Mouse (Mus musculus) hindbrain, embryonic 12.5 days (tissue): Measurements from ENCODE around the gene Kif1a. TPM values are rescaled to one million over a fixed set of nuclear protein-coding genes. Genes with fewer than 3 reads are reported as not detected.

Source experiments
- ATAC-seq: fragments of 200-750 bp; cut with Nextera tagmentation; 2 replicates; pipeline ENCODE4 v1.8.0; 2017; ENCODE audit warnings: moderate TSS enrichment; ENCODE audit not compliant: low FRiP score
- H3K27ac ChIP-seq: fragments of 300-500 bp; sonication (generic); 2 replicates; pipeline ENCODE4 v1.5.1; 2016; ENCODE audit warnings: mild to moderate bottlenecking
- H3K27me3 ChIP-seq: fragments of 300-500 bp; sonication (generic); 2 replicates; pipeline ENCODE4 v1.6.1; 2016; ENCODE audit warnings: mild to moderate bottlenecking
- H3K36me3 ChIP-seq: fragments of 300-500 bp; sonication (generic); 2 replicates; pipeline ENCODE4 v1.6.1; 2016; ENCODE audit warnings: mild to moderate bottlenecking
- H3K4me1 ChIP-seq: fragments of 300-500 bp; sonication (generic); 2 replicates; pipeline ENCODE4 v1.6.1; 2016
- H3K4me2 ChIP-seq: fragments of 300-500 bp; sonication (generic); replicated peaks from 2 replicates; pipeline ENCODE4 v1.6.1; 2016; ENCODE audit warnings: mild to moderate bottlenecking
- H3K4me3 ChIP-seq: fragments of 300-500 bp; sonication (generic); 2 replicates; pipeline ENCODE4 v1.5.1; 2016; ENCODE audit warnings: mild to moderate bottlenecking
- H3K9ac ChIP-seq: fragments of 300-500 bp; sonication (generic); 2 replicates; pipeline ENCODE4 v1.6.1; 2016; ENCODE audit warnings: mild to moderate bottlenecking, moderate library complexity
- H3K9me3 ChIP-seq: fragments of 300-500 bp; sonication (generic); replicated peaks from 2 replicates; pipeline ENCODE4 v1.6.1; 2016; ENCODE audit warnings: mild to moderate bottlenecking
- WGBS: fragments of 180-500 bp; shearing (Covaris S2); methylation state at CpG from one replicate; pipeline ENCODE4 v1.1.7; 2016; 5-methylcytosine and 5-hydroxymethylcytosine counted together
- polyA plus RNA-seq: library from polyadenylated mRNA; unstranded; fragments of >200 nt; fragmentation: Nextera tagmentation; extraction: Ambion mirVana; gene quantifications from 2 replicates; pipeline ENCODE4 v1.2.1, GENCODE M21; 2016

Kif1a gene
- polyA plus RNA-seq = 145 and 146 TPM in 2 replicates

GRCm38 (mm10) chr1:93101571-93102061 is at the start of gene Kif1a:
Gene Kif1a, minus strand, starts transcription at chr1:93101951.
- ATAC-seq = peak; percentile 91
- H3K9me3 ChIP-seq = no peaks in the 10 kb centered on the region
- H3K4me2 ChIP-seq = peak within 1 kb of the TSS; percentile 76
- peak within 1 kb of the TSS; percentile 62 for H3K4me3 ChIP-seq
- H3K9ac ChIP-seq = peak within 1 kb of the TSS; percentile 75
- WGBS = under 1% methylated on average over 35 of the region's 39 CpGs
- peak within 1 kb of the TSS; percentile 89 for H3K27ac ChIP-seq
- peaks cover 19% of the 10 kb centered on the region for H3K4me1 ChIP-seq
- H3K36me3 ChIP-seq = no peaks in the 10 kb centered on the region
- peaks cover 42% of the 10 kb centered on the region for H3K27me3 ChIP-seq

GRCm38 (mm10) chr1:93150907-93151661 is 49.3 kb upstream of the Kif1a start:
- Histone ChIP-seq H3K27me3 (no peaks in the 10 kb centered on the region), H3K36me3 (no peaks in the 10 kb centered on the region), H3K4me3 (no peak overlapping the region), H3K9me3 (no peaks in the 10 kb centered on the region), H3K27ac (no peak overlapping the region), H3K4me1 (no peaks in the 10 kb centered on the region), H3K4me2 (no peak overlapping the region), H3K9ac (no peak overlapping the region)
- ATAC-seq = no peak
- 74% methylated on average over 2 of the region's 2 CpGs for WGBS

GRCm38 (mm10) chr1:93144176-93144575 is 42.4 kb upstream of the Kif1a start:
- Histone ChIP-seq H3K9ac (no peak overlapping the region), H3K9me3 (no peaks in the 10 kb centered on the region), H3K36me3 (no peaks in the 10 kb centered on the region), H3K27ac (no peak overlapping the region), H3K27me3 (no peaks in the 10 kb centered on the region), H3K4me2 (no peak overlapping the region), H3K4me3 (no peak overlapping the region), H3K4me1 (no peaks in the 10 kb centered on the region)
- ATAC-seq = no peak
- 80% methylated on average over 9 of the region's 9 CpGs for WGBS

DNA sequence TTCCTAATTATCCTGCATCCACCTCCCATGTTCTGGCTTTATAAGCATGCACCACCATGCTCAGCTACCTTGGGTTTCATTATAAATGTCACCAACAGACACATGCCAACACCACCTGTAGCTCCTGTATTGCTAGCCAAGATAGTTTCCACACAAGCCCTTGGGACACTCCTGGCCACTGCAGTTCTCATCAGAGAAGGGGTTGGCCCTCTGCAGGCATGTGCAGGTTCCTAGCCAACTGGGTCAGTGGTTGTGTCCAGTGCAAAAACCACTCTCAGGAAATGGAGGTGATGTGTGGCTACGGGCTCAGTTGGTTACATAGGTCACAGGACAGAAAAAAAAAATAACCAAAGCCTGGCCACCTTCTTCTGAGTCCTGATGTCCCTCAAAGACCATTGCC is 41.1 kb upstream of the Kif1a start:
- no peaks in the 10 kb centered on the region for H3K36me3 ChIP-seq
- no peaks in the 10 kb centered on the region for H3K27me3 ChIP-seq
- no peak for ATAC-seq
- H3K27ac ChIP-seq = no peak overlapping the region
- no peak overlapping the region for H3K4me2 ChIP-seq
- H3K4me3 ChIP-seq = no peak overlapping the region
- H3K9me3 ChIP-seq = no peaks in the 10 kb centered on the region
- H3K9ac ChIP-seq = no peak overlapping the region
- WGBS = 92% methylated on average over 1 of the region's 1 CpGs
- no peaks in the 10 kb centered on the region for H3K4me1 ChIP-seq

- no peak overlapping the region for H3K4me3 ChIP-seq
- H3K27me3 ChIP-seq = no peaks in the 10 kb centered on the region
- H3K4me1 ChIP-seq = no peaks in the 10 kb centered on the region
- no peak overlapping the region for H3K9ac ChIP-seq
- WGBS = 87% methylated on average over 7 of the region's 7 CpGs
- H3K4me2 ChIP-seq = no peak overlapping the region
- H3K27ac ChIP-seq = no peak overlapping the region
- no peaks in the 10 kb centered on the region for H3K9me3 ChIP-seq
- no peak for ATAC-seq
- H3K36me3 ChIP-seq = no peaks in the 10 kb centered on the region
Observed at GRCm38 (mm10) chr1:93139713-93140112, 38.0 kb upstream of the Kif1a start.

DNA sequence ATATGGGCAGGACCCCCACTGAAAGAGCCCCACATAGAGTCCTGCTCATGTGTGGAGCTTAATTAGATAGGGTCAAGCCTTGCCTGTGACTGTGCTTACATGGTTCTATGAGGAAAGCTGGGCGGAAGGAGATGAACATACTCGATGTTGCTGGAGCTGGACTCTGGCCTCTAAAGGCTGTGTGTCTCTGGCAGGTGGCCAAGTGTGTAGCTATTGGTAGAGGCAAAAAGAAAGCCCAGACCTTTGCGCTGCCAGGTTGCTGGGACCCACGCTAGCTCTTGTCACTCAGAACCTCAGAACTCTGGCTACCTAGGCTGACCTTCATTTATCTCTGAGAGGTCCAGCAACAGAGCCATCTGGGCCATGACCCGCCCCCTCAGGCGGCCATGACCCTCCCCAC is 36.8 kb upstream of the Kif1a start:
- Histone ChIP-seq H3K4me1 (no peaks in the 10 kb centered on the region), H3K36me3 (no peaks in the 10 kb centered on the region), H3K9ac (no peak overlapping the region), H3K4me3 (no peak overlapping the region), H3K4me2 (no peak overlapping the region), H3K27ac (no peak overlapping the region), H3K27me3 (no peaks in the 10 kb centered on the region), H3K9me3 (no peaks in the 10 kb centered on the region)
- WGBS = 89% methylated on average over 6 of the region's 6 CpGs
- ATAC-seq = no peak

GRCm38 (mm10) chr1:93135036-93135526 is 33.3 kb upstream of the Kif1a start, which contains the start of gene Agxt:
Gene Agxt, plus strand, starts transcription at chr1:93135240.
- Histone ChIP-seq H3K4me1 (no peaks in the 10 kb centered on the region), H3K9me3 (no peaks in the 10 kb centered on the region), H3K36me3 (no peaks in the 10 kb centered on the region), H3K27ac (no peak within 1 kb of the TSS), H3K4me3 (no peak within 1 kb of the TSS), H3K27me3 (no peaks in the 10 kb centered on the region), H3K9ac (no peak within 1 kb of the TSS), H3K4me2 (no peak within 1 kb of the TSS)
- ATAC-seq = no peak
- WGBS = 87% methylated on average over 12 of the region's 12 CpGs

- ATAC-seq = no peak
- H3K4me2 ChIP-seq = no peak overlapping the region
- H3K4me3 ChIP-seq = no peak overlapping the region
- no peak overlapping the region for H3K9ac ChIP-seq
- H3K36me3 ChIP-seq = no peaks in the 10 kb centered on the region
- WGBS = 72% methylated on average over 8 of the region's 8 CpGs
- H3K4me1 ChIP-seq = peaks cover 2% of the 10 kb centered on the region; the same call in 1 of the 2 replicates
- H3K9me3 ChIP-seq = no peaks in the 10 kb centered on the region
- H3K27ac ChIP-seq = no peak overlapping the region
- no peaks in the 10 kb centered on the region for H3K27me3 ChIP-seq
Observed at GRCm38 (mm10) chr1:93132676-93133075, 30.9 kb upstream of the Kif1a start.

DNA sequence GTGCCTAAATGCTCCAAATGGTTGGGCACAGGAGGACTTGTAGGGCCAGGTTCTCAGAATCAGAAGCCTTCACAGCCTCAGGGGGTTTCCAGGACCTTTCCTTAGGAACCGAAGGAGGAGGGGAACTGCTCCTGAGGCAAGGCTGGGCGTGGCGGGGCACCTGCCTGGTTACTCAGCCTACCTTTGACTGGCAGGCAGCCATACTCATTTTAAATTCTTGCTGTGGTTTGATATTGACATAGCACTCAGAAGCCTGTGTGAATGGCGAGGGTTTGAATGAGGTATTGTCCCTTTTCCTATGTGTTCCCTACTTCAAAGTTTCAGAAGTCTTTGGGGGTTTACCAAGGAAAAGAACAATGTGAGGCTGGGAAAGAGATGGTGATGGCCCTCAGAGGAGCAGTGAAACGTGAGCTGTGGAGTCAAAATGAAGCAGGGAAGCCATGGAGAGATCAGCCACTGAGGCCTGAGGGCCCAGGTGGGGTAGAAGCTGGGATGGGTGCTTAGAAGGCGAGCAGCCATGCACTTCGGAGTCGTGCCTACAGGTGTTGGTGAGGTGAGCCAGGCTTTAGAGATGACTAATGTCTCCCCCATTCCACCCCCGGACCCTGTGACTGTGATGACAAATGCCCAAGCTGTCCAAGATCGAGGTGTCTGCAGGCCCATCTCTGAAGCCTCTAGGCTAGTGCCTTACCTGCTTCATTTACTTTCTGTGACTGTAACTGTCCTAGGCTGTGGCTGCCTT is 28.7 kb upstream of the Kif1a start:
- WGBS = 72% methylated on average over 10 of the region's 10 CpGs
- Histone ChIP-seq H3K4me3 (no peak overlapping the region), H3K4me2 (no peak overlapping the region), H3K36me3 (no peaks in the 10 kb centered on the region), H3K4me1 (peaks cover 2% of the 10 kb centered on the region; the same call in 1 of the 2 replicates), H3K9me3 (no peaks in the 10 kb centered on the region), H3K27ac (no peak overlapping the region), H3K9ac (no peak overlapping the region), H3K27me3 (no peaks in the 10 kb centered on the region)
- no peak for ATAC-seq

DNA sequence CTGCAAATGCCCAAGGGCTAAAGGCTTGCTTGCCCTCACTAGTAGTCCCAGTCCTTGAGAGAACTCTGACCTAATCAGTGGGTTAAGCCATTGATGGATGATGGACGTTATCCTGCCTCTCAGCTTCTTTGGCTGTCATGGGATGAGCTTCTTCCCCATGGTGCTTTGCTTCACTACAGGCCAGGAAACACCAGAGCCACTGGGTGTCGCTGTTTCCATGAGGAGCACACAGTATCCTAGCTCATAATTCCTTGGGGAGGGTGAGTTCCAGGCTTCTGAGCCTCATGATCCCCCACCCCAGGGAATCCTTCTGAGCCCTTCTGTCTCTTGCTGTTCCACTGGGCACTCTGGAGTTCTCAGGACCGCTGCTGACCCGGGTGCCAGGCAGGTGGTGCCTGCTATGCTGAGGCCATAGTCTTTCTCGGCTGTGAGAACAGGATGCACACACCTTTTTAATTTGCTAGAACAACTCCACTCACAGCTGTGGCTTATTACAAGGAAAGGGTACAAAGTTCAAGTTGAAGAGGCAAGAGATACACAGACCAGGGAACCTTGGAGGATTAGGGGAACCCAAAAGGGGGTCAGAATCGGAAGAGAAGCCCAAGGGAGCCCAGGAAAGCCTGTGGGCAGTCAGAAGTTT is 27.1 kb upstream of the Kif1a start:
- ATAC-seq = no peak
- no peaks in the 10 kb centered on the region for H3K36me3 ChIP-seq
- no peaks in the 10 kb centered on the region for H3K9me3 ChIP-seq
- no peaks in the 10 kb centered on the region for H3K27me3 ChIP-seq
- no peak overlapping the region for H3K4me3 ChIP-seq
- H3K4me2 ChIP-seq = no peak overlapping the region
- no peak overlapping the region for H3K27ac ChIP-seq
- peaks cover 2% of the 10 kb centered on the region; the same call in 1 of the 2 replicates for H3K4me1 ChIP-seq
- H3K9ac ChIP-seq = no peak overlapping the region
- WGBS = 24% methylated on average over 6 of the region's 6 CpGs

DNA sequence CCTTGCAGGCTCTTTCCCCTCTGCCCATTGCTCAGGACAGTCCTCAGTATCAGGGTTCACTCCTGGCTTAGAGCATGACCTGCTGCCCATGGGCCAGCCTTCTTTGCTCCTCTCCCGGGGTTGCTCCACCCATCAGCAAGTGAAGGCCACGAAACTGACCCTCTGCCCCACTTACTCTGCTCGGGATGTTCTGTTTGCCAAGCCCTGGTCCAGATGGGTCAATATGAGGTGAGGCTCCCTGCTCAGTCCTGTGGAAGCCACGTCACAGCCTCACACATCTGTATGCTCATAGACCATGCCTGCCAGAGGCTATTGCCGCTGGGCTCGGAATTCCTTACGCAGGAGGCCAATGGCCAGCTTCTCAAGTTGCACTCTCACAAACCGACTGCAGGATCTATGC is 26.5 kb upstream of the Kif1a start:
- H3K27ac ChIP-seq = no peak overlapping the region
- no peak overlapping the region for H3K4me3 ChIP-seq
- no peaks in the 10 kb centered on the region for H3K27me3 ChIP-seq
- H3K36me3 ChIP-seq = no peaks in the 10 kb centered on the region
- H3K4me2 ChIP-seq = no peak overlapping the region
- no peaks in the 10 kb centered on the region for H3K9me3 ChIP-seq
- WGBS = 82% methylated on average over 8 of the region's 8 CpGs
- H3K9ac ChIP-seq = no peak overlapping the region
- H3K4me1 ChIP-seq = peaks cover 2% of the 10 kb centered on the region; the same call in 1 of the 2 replicates
- ATAC-seq = no peak

DNA sequence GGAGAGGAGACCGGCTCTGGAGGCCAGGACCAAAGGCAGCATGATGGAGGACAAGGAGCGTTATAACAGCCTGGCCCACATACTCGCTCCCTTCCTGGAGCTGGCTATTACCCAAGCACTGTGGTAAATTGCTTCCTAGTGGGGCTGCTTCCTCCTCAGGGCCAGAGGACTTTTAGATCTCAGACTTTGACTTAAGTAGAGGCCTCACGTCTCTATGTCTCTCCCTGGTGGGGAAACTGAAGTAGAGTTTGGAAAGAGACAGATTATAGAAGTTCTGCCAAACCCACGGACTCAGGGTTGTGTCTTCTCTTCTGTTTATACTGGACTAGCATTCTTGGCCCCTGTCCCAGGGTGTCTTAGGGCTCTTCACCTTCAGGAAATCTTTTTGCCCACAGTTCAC is 23.5 kb upstream of the Kif1a start:
- WGBS = 77% methylated on average over 5 of the region's 5 CpGs
- no peaks in the 10 kb centered on the region for H3K27me3 ChIP-seq
- no peak for ATAC-seq

More for the DNA sequence above, 23.5 kb upstream of the Kif1a start:
- no peaks in the 10 kb centered on the region for H3K36me3 ChIP-seq
- no peak overlapping the region for H3K9ac ChIP-seq
- no peak overlapping the region for H3K4me2 ChIP-seq
- H3K27ac ChIP-seq = no peak overlapping the region
- no peak overlapping the region for H3K4me3 ChIP-seq
- peaks cover 2% of the 10 kb centered on the region; the same call in 1 of the 2 replicates for H3K4me1 ChIP-seq
- no peaks in the 10 kb centered on the region for H3K9me3 ChIP-seq
